Mouse (Mus musculus): ENCODE measurements around the gene Myo10. TPM values are rescaled to one million over a fixed set of nuclear protein-coding genes. Genes with fewer than 3 reads are reported as not detected.

The Myo10 gene
- total RNA-seq, 2 experiments from 2014 or later = 52.0 to 54.3 TPM

GRCm38 (mm10) chr15:25623556-25624180 lies 1.3 kb downstream of the Myo10 start:
- no peak for TF ChIP-seq CTCF (conservative IDR thresholded peaks at IDR 0.05)
- H3K27ac ChIP-seq = peak overlapping the region; percentile 68; the same call in 1 of the 2 replicates
- no peak for DNase-seq (ENCODE audit: low spot score in 2 of 2)
- peak overlapping the region; percentile 76 for H3K4me3 ChIP-seq

DNA sequence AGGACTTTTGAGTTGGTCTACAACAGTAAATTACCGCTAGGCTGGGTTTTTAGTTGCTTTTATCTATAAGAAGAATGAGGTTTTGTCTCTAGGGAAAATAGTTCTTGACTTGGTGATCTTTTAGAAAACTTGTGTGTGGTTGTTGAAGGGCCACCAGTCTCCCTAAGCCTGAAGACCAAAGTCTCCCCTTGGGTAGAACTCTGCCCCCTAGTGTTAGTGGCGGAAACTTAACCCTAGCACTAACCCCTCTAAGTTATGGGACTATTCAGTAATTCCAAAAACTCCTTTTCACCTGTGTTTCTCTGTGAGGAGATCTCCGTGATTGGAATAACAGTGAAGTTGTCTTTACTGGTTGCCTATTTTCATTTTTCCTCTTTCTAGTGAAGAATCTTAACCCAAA lies 1.9 kb downstream of the Myo10 start:
- Histone ChIP-seq H3K27ac (no peak overlapping the region; the same call in 1 of the 2 replicates), H3K4me3 (no peak overlapping the region; the same call in 1 of the 2 replicates)
- TF ChIP-seq CTCF (conservative IDR thresholded peaks at IDR 0.05) = peak; percentile 79
- DNase-seq (ENCODE audit: low spot score in 2 of 2) = peak in 1 of 2 experiments; percentile 15

GRCm38 (mm10) chr15:25625471-25625870 lies 3.1 kb downstream of the Myo10 start:
- H3K27ac ChIP-seq = no peak overlapping the region
- no peak for DNase-seq (ENCODE audit: low spot score in 2 of 2)
- H3K4me3 ChIP-seq = no peak overlapping the region
- TF ChIP-seq CTCF (conservative IDR thresholded peaks at IDR 0.05) = no peak

- Histone ChIP-seq H3K4me3 (no peak overlapping the region), H3K27ac (no peak overlapping the region)
- no peak for TF ChIP-seq CTCF (conservative IDR thresholded peaks at IDR 0.05)
- no peak for DNase-seq (ENCODE audit: low spot score in 2 of 2)
Observed at GRCm38 (mm10) chr15:25627012-25627411, 4.7 kb downstream of the Myo10 start.

- no peak for TF ChIP-seq CTCF (conservative IDR thresholded peaks at IDR 0.05)
- no peak for DNase-seq (ENCODE audit: low spot score in 2 of 2)
- Histone ChIP-seq H3K27ac (no peak overlapping the region), H3K4me3 (no peak overlapping the region)
Observed at GRCm38 (mm10) chr15:25628251-25628650, 5.9 kb downstream of the Myo10 start.

DNA sequence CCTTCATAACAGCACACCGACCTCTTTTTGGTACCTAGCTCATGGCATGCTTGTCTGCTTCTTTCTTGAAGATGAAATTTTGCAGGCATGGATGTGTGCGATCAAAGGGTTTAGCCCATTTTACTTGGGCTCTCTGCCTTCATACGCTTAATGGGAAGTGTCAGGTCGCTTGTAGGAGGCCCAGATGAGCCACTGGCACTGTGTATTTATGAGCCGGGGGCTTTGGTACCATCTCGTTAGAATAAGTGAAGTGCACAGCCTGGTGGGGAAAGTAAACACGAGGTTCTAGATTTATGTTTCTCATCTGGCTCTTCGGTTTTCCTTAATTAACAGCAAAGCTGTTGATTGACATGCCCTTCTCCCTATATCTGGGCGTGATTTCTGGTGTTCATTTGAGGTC lies 8.4 kb downstream of the Myo10 start:
- TF ChIP-seq CTCF (conservative IDR thresholded peaks at IDR 0.05) = no peak
- no peak for DNase-seq (ENCODE audit: low spot score in 2 of 2)
- H3K4me3 ChIP-seq = no peak overlapping the region
- no peak overlapping the region for H3K27ac ChIP-seq

- Histone ChIP-seq H3K27ac (no peak overlapping the region), H3K4me3 (no peak overlapping the region)
- no peak for DNase-seq (ENCODE audit: low spot score in 2 of 2)
- no peak for TF ChIP-seq CTCF (conservative IDR thresholded peaks at IDR 0.05)
Observed at GRCm38 (mm10) chr15:25631332-25631731, 9.0 kb downstream of the Myo10 start.

- DNase-seq (ENCODE audit: low spot score in 2 of 2) = no peak
- H3K27ac ChIP-seq = no peak overlapping the region
- no peak for TF ChIP-seq CTCF (conservative IDR thresholded peaks at IDR 0.05)
- no peak overlapping the region for H3K4me3 ChIP-seq
Observed at GRCm38 (mm10) chr15:25632902-25633301, 10.6 kb downstream of the Myo10 start.

DNA sequence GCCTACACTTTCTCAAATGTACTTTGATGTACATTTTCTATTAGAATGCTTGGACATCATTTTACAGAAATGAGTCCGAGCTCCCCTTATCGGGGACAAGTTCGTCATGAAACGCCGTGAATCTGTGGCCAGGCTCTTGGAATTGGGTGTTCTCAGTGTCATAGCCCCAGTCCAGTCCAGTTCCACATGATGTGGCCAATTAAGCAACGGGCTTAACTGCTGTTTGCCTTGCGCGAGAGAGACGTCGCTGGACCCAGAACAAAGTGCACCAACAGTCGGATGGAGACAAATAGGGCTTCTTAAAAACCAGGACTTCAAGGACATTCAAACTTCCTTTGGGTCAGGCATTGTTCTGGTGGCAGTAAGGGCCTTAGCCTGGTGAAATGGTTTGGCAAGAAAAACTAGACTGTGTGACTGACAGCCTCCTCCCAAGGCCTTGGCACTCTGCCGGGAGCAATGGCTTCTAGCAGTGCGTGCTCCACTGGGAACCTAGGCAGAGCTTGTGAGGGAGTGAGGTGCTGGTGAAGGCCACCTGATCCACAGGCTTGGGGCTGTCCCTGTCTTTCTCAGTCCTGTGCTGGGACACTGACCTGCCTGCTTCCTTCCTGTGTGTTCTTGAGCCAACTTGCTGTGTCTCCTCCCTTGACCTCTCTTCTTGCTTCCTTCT lies 11.5 kb downstream of the Myo10 start:
- no peak for TF ChIP-seq CTCF (conservative IDR thresholded peaks at IDR 0.05)
- no peak overlapping the region for H3K4me3 ChIP-seq
- no peak overlapping the region for H3K27ac ChIP-seq
- no peak for DNase-seq (ENCODE audit: low spot score in 2 of 2)

- no peak for TF ChIP-seq CTCF (conservative IDR thresholded peaks at IDR 0.05)
- Histone ChIP-seq H3K4me3 (no peak overlapping the region), H3K27ac (no peak overlapping the region)
- no peak for DNase-seq (ENCODE audit: low spot score in 2 of 2)
Observed at GRCm38 (mm10) chr15:25637727-25638126, 15.4 kb downstream of the Myo10 start.

DNA sequence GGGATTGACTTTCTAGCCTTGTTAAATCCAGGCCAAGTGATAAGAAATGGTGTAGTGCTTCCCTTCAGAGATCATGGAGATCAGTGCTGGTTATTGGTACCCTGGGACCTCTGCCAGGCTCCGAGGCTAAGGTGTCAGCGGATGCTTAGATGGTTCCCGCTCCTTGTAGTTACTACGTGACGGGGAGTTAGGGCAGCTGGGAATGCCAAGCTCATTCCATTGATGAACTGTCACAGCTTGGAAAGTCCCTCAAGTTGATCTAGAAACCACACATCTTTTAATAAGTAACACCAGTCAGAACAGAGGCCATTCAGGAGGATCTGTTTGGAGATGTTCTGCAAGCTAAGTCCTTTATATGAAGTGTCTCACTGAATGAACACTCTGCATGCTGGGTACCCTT lies 16.9 kb downstream of the Myo10 start:
- no peak for DNase-seq (ENCODE audit: low spot score in 2 of 2)
- TF ChIP-seq CTCF (conservative IDR thresholded peaks at IDR 0.05) = no peak
- H3K27ac ChIP-seq = no peak overlapping the region
- no peak overlapping the region for H3K4me3 ChIP-seq

DNA sequence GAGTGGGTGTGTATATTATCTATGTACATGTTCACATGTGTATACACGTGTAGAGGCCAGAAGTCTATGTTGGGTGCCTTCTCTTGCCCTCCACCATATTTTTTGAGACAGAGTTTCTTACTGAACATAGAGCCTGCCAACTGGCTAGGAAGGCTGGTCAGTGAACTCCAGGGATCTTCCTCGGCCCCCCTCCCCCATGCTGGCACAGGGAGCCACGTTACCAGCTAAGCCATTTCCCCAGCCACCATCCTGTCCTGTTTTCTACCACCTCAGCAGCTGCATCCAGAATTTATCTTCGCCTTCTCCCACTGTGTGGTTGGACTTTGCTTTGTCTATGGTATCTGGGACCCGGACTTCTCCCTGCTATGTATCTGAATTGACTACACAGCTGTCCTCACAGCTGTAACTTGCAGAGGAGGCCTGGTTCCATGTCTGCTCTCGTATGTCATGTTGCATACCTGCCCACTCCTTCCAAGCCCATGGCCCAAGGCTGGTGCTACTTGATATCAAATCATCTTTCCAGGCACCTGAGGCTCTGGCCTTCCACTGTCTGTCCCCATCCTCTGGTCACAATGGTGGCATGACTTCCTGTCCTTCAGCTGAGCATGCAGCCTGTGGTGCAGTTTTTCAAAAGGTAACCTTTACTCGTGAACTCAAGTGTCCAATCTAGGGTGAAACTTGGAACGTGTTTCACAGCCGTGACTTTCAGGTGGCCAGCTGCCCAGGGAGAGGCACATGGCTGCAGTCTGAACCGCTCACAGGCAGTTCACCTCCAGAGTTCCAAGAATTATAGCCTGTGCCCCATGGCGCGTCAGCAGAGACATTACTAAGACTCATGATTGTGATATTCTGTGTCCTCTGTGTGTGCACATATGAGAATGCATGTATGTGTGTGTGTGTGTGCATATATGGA lies 18.8 kb downstream of the Myo10 start:
- no peak for TF ChIP-seq CTCF (conservative IDR thresholded peaks at IDR 0.05)
- no peak overlapping the region for H3K4me3 ChIP-seq
- DNase-seq (ENCODE audit: low spot score in 2 of 2) = no peak
- H3K27ac ChIP-seq = no peak overlapping the region
